Comparison of ENCODE assay signal across 34 mouse cellular contexts in genomic region chr1:160145606-160146005, GRCm38 (mm10). TPM values are rescaled to one million over a fixed set of nuclear protein-coding genes. Genes with fewer than 3 reads are reported as not detected.
DNase-seq lines count a peak whose midpoint lies in the region; ATAC-seq and TF ChIP-seq lines count a peak whose summit lies in the region.
"Had no signal": no experiment of that assay in that cellular context is flagged by ENCODE, and none has a peak within 500 bp of the region (broad histone marks: within the 10 kb centered on the region; RNA-seq: fewer than 3 reads in every experiment).

No protein-coding gene starts in this region.

- no peak for TF ChIP-seq CTCF in ES-Bruce4 (IDR thresholded peaks at IDR 0.05; ENCODE audit: low read depth, low read length)

- H3K9me3 ChIP-seq in midbrain, embryonic 12.5 days: no peaks in the 10 kb centered on the region
- H3K9me3 ChIP-seq in midbrain, embryonic 14.5 days (ENCODE audit: control insufficient read depth, low read length): no peaks in the 10 kb centered on the region
- H3K9me3 ChIP-seq in ES-Bruce4 (replicated peaks; ENCODE audit: control insufficient read depth, insufficient read depth, low read length, poor library complexity, severe bottlenecking): no peaks in the 10 kb centered on the region
- H3K9me3 ChIP-seq: embryonic facial prominence, embryonic 10.5 days; embryonic facial prominence, embryonic 13.5 days; forebrain, embryonic 13.5 days; heart, embryonic 12.5 days; heart, embryonic 15.5 days; hindbrain, embryonic 13.5 days; intestine, embryonic 15.5 days had no signal

- intact Hi-C loops in heart, postnatal 25 days (cut with DNase I): no loop called here

- H3K27ac ChIP-seq in midbrain, embryonic 12.5 days (replicated peaks): no peak overlapping the region
- H3K27ac ChIP-seq in midbrain, embryonic 14.5 days (replicated peaks; ENCODE audit: low read depth, low read length): no peak overlapping the region
- H3K27ac ChIP-seq in ES-Bruce4 (ENCODE audit: insufficient read depth, low read length): no peak overlapping the region
- H3K27ac ChIP-seq: embryonic facial prominence, embryonic 10.5 days; embryonic facial prominence, embryonic 13.5 days; forebrain, embryonic 13.5 days; gastrocnemius, adult 2 months; heart, embryonic 15.5 days; hindbrain, embryonic 13.5 days; intestine, embryonic 15.5 days had no signal

- no peak overlapping the region for H3K4me3 ChIP-seq in midbrain, embryonic 12.5 days
- no peak overlapping the region for H3K4me3 ChIP-seq in midbrain, embryonic 14.5 days (replicated peaks; ENCODE audit: low read depth, low read length)
- H3K4me3 ChIP-seq in ES-Bruce4 (ENCODE audit: low read depth, low read length): peak overlapping the region; percentile 45
- H3K4me3 ChIP-seq: embryonic facial prominence, embryonic 10.5 days; embryonic facial prominence, embryonic 13.5 days; erythroblast, embryonic 14.5 days; forebrain, embryonic 13.5 days; gastrocnemius, adult 2 months; heart, embryonic 12.5 days; heart, embryonic 15.5 days; hindbrain, embryonic 13.5 days; intestine, embryonic 15.5 days had no signal

- no peak for TF ChIP-seq EP300 in ES-Bruce4 (IDR thresholded peaks at IDR 0.05; ENCODE audit: insufficient read depth, low read depth, low read length)

- no peak overlapping the region for H3K4me2 ChIP-seq in midbrain, embryonic 12.5 days (replicated peaks)
- H3K4me2 ChIP-seq in midbrain, embryonic 14.5 days (ENCODE audit: low read length): no peak overlapping the region
- H3K4me2 ChIP-seq: embryonic facial prominence, embryonic 13.5 days; forebrain, embryonic 13.5 days; heart, embryonic 12.5 days; heart, embryonic 15.5 days; hindbrain, embryonic 13.5 days; intestine, embryonic 15.5 days had no signal

- WGBS in midbrain, embryonic 12.5 days: 67% methylated on average over 3 of the region's 3 CpGs
- WGBS in midbrain, embryonic 14.5 days: 83% methylated on average over 3 of the region's 3 CpGs

- ATAC-seq in midbrain, embryonic 12.5 days (ENCODE audit: low FRiP score, low read depth): 0 out of 2 replicates have a peak, but pooled peaks have one; percentile 27
- ATAC-seq in midbrain, embryonic 14.5 days (ENCODE audit: low FRiP score, low TSS enrichment): no peak
- ATAC-seq in cerebellum, adult (ENCODE audit: insufficient number of reproducible peaks, low FRiP score, low TSS enrichment): no peak
- ATAC-seq: forebrain, embryonic 13.5 days; forebrain, postnatal 0 days; hindbrain, embryonic 16.5 days; intestine, embryonic 15.5 days had no signal

- H3K9ac ChIP-seq in midbrain, embryonic 12.5 days (replicated peaks): no peak overlapping the region
- no peak overlapping the region for H3K9ac ChIP-seq in midbrain, embryonic 14.5 days (replicated peaks; ENCODE audit: low read length)
- H3K9ac ChIP-seq in ES-Bruce4 (ENCODE audit: low read depth, poor library complexity, severe bottlenecking): no peak overlapping the region
- H3K9ac ChIP-seq: embryonic facial prominence, embryonic 13.5 days; forebrain, embryonic 13.5 days; forebrain, postnatal 0 days; heart, embryonic 12.5 days; heart, embryonic 15.5 days; hindbrain, embryonic 13.5 days; intestine, embryonic 15.5 days had no signal

- no peaks in the 10 kb centered on the region for H3K36me3 ChIP-seq in midbrain, embryonic 12.5 days
- no peaks in the 10 kb centered on the region for H3K36me3 ChIP-seq in midbrain, embryonic 14.5 days (ENCODE audit: control insufficient read depth, insufficient read depth, low read length)
- H3K36me3 ChIP-seq in ES-Bruce4 (ENCODE audit: control insufficient read depth, insufficient read depth, low read length, poor library complexity, severe bottlenecking): no peaks in the 10 kb centered on the region
- H3K36me3 ChIP-seq: embryonic facial prominence, embryonic 10.5 days; embryonic facial prominence, embryonic 13.5 days; heart, embryonic 12.5 days; heart, embryonic 15.5 days; hindbrain, embryonic 13.5 days; intestine, embryonic 15.5 days had no signal

- 0 out of 2 replicates have a peak, but pooled peaks cover 7% of the 10 kb centered on the region for H3K4me1 ChIP-seq in midbrain, embryonic 12.5 days
- no peaks in the 10 kb centered on the region; the same call in 1 of the 2 replicates for H3K4me1 ChIP-seq in midbrain, embryonic 14.5 days (ENCODE audit: control insufficient read depth, insufficient read depth, low read length)
- peaks cover 3% of the 10 kb centered on the region for H3K4me1 ChIP-seq in ES-Bruce4 (ENCODE audit: control insufficient read depth, insufficient read depth, low read length)
- H3K4me1 ChIP-seq: heart, embryonic 12.5 days; heart, embryonic 15.5 days; intestine, embryonic 15.5 days had no signal

- DNase-seq in heart, adult 11 months: peak; percentile 61
- no peak for DNase-seq in heart, postnatal 25 days (ENCODE audit: low spot score)
- no peak for DNase-seq in midbrain, embryonic 14.5 days
- DNase-seq in R1 (ENCODE audit: low read depth, low spot score): peak; percentile 62
- DNase-seq in lung, postnatal 10 days: no peak
- DNase-seq: adrenal gland, postnatal 10 days; adrenal gland, postnatal 36 days; B cell, adult 2 months; cerebellum, adult 11 months; cerebellum, adult 2 months; cerebellum, adult 9-11 months; cerebellum, postnatal 25 days; embryo, embryonic 11 days; forebrain, postnatal 0 days; gastrocnemius, adult 2 months; gastrocnemius, postnatal 14 days; heart, adult 18-20 months; heart, postnatal 10 days; heart, postnatal 4 days; kidney, adult 11 months had no signal

- no peaks in the 10 kb centered on the region for H3K27me3 ChIP-seq in midbrain, embryonic 12.5 days
- H3K27me3 ChIP-seq in midbrain, embryonic 14.5 days (ENCODE audit: control insufficient read depth, insufficient read depth, low read length): no peaks in the 10 kb centered on the region
- H3K27me3 ChIP-seq in ES-Bruce4 (ENCODE audit: control insufficient read depth, insufficient read depth, low read length, poor library complexity, severe bottlenecking): no peaks in the 10 kb centered on the region
- H3K27me3 ChIP-seq: CH12.LX; forebrain, embryonic 13.5 days; heart, embryonic 12.5 days; heart, embryonic 15.5 days; hindbrain, embryonic 13.5 days; intestine, embryonic 15.5 days had no signal

- no peak for TF ChIP-seq POLR2A in ES-Bruce4 (IDR thresholded peaks at IDR 0.05; ENCODE audit: insufficient read depth, low read length)

RNA-seq across cellular contexts. Expression of gene Tnn, which starts 7.8 kb away (rescaled TPM):
- total RNA-seq in heart, postnatal 25 days (2021): not detected
- polyA plus RNA-seq in midbrain, embryonic 12.5 days (2016; fragmentation: Nextera tagmentation; extraction: Ambion mirVana): 0.11 and 0.13 TPM in 2 replicates
- 0.04 TPM in 2 replicates for polyA plus RNA-seq in midbrain, embryonic 14.5 days (2014; fragmentation: Nextera tagmentation; extraction: Ambion mirVana)
- polyA plus RNA-seq in ES-Bruce4 (2011; ENCODE audit: insufficient read depth, insufficient read length, low read depth, missing spikeins): not detected in 2 replicates
- total RNA-seq: CH12.LX; gastrocnemius, adult 2 months; MEL had no signal
- polyA plus RNA-seq: erythroblast, embryonic 14.5 days; forebrain, embryonic 13.5 days; heart, embryonic 12.5 days had no signal

RNA-seq across cellular contexts. Expression of gene Mrps14, which starts 49.4 kb away (rescaled TPM):
- total RNA-seq in heart, postnatal 25 days (2021): 100 to 1,000 TPM; 111 to 113 TPM
- polyA plus RNA-seq in midbrain, embryonic 12.5 days (2016; fragmentation: Nextera tagmentation; extraction: Ambion mirVana): 215 and 217 TPM in 2 replicates
- polyA plus RNA-seq in midbrain, embryonic 14.5 days (2014; fragmentation: Nextera tagmentation; extraction: Ambion mirVana): 144 and 151 TPM in 2 replicates
- 76.9 and 81.9 TPM in 2 replicates for polyA plus RNA-seq in ES-Bruce4 (2011; ENCODE audit: insufficient read depth, insufficient read length, low read depth, missing spikeins)

Comparison
In these comparisons a context has a peak if more than half of its experiments do, and no peak if none do; other contexts are left out.
1. DNase-seq: peak in heart, adult 11 months (single experiment) and R1 (single experiment); none in heart, postnatal 25 days (single experiment), midbrain, embryonic 14.5 days (single experiment) and lung, postnatal 10 days (single experiment).